Mouse (Mus musculus) testis, adult 2 months (tissue): ENCODE measurements around the gene Nxn. TPM values are rescaled to one million over a fixed set of nuclear protein-coding genes. Genes with fewer than 3 reads are reported as not detected.

Source experiments
- H3K27ac ChIP-seq: fragments of 200-500 bp; 2 replicates; pipeline ENCODE4 v1.5.1; 2012; ENCODE audit warnings: low read depth, low read length; ENCODE audit not compliant: control insufficient read depth, insufficient read depth
- H3K27me3 ChIP-seq: fragments of 200-500 bp; 2 replicates; pipeline ENCODE4 v1.6.1; 2012; ENCODE audit warnings: mild to moderate bottlenecking, low read length, moderate library complexity; ENCODE audit not compliant: control insufficient read depth, insufficient read depth
- H3K36me3 ChIP-seq: fragments of 200-500 bp; 2 replicates; pipeline ENCODE4 v1.6.1; 2012; ENCODE audit warnings: mild to moderate bottlenecking, low read length; ENCODE audit not compliant: control insufficient read depth, insufficient read depth
- H3K4me1 ChIP-seq: fragments of 200-500 bp; 2 replicates; pipeline ENCODE4 v1.6.1; 2012; ENCODE audit warnings: low read length; ENCODE audit not compliant: control insufficient read depth, insufficient read depth
- H3K4me3 ChIP-seq: fragments of 200-500 bp; 2 replicates; pipeline ENCODE4 v1.5.1; 2012; ENCODE audit warnings: low read depth, mild to moderate bottlenecking, low read length, moderate library complexity, mixed read lengths; ENCODE audit not compliant: control insufficient read depth
- CTCF ChIP-seq: fragments of 200-500 bp; IDR thresholded peaks from 2 replicates; pipeline ENCODE4 v1.5.1; 2012; ENCODE audit warnings: low read depth, mild to moderate bottlenecking, inconsistent platforms, low read length, moderate library complexity; ENCODE audit not compliant: control insufficient read depth, insufficient read depth, insufficient replicate concordance
- POLR2A ChIP-seq: fragments of 200-500 bp; IDR thresholded peaks from 2 replicates; pipeline ENCODE4 v1.6.1; 2012; ENCODE audit warnings: low read depth, mild to moderate bottlenecking, inconsistent platforms, low read length, moderate library complexity; ENCODE audit not compliant: control insufficient read depth
- polyA plus RNA-seq: library from polyadenylated mRNA; depleted of rRNA; stranded (reverse); fragments of >200 nt; gene quantifications from 2 replicates; pipeline ENCODE4 v1.2.3, GENCODE M21; 2012; rRNA removed

Nxn gene
- polyA plus RNA-seq = 83.2 and 84.0 TPM in 2 replicates

DNA sequence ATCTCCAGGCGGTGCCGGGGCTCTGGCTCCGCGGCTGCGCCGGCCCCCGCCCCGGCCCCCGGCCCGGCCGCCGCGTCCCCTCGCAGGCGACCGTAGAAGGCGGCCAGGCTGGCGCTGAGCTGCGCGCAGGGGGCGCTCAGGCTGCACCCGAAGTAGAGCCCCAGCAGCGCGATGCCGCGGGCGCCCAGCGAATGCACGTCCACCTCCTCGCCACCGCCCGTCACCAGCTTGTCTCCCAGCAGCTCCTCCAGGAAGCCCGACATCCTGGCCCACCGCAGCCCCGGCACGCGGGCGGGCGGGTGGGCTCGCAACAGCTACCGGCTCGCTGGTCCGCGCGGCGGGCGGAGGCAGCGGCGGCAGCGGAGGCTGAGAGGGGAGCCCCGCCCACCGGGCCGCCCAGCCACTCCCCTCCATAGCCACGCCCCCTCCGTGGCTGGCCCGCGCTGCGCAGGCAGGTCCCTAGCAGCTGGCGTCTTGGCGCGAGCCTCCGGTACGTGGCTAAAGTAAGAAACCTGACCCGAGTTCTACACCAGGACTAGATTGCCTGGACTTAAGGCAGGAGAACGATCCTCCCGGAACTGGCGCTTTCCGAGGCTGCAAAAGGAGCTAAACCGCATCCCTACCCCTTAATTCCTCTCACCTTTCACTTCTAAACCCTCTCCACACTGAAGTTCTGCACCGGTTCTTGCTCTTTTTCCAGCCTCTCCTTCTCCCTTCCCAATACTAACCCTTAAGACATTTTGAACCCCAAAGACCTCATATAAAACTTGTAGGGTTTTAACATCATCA, at the start of gene Nxn:
Nxn (minus strand) TSS at position 343 of the 789 bp plus-strand sequence.
- H3K27ac ChIP-seq = peak within 1 kb of the TSS; percentile 86
- H3K27me3 ChIP-seq = no peaks in the 10 kb centered on the region
- no peaks in the 10 kb centered on the region; the same call in 1 of the 2 replicates for H3K36me3 ChIP-seq

DNA sequence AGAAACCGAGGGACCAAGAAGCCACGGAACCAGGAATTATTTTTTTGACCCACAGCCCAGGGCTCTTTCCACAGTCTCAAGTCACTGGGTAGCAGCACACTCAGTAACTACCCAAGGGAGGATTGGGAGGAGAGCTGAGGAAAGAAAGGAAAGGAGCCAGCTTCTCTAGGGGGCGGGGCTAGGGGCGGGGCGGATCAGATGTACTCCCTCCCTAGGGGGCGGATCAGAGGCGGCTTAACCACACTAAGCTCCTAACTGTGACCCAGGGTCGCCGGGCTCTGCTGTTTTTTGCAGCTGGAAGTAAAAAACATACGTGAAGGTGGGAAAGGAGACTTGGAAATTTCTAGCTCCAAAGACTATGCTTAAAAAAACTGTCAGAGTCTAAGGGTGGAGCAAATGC, 47.3 kb upstream of the Nxn start:
- H3K4me3 ChIP-seq = no peak overlapping the region
- TF ChIP-seq POLR2A (no peak), CTCF (no peak)
- no peaks in the 10 kb centered on the region for H3K27me3 ChIP-seq
- no peaks in the 10 kb centered on the region for H3K36me3 ChIP-seq
- H3K27ac ChIP-seq = no peak overlapping the region
- peaks cover 7% of the 10 kb centered on the region for H3K4me1 ChIP-seq

More for the DNA sequence above, at the start of gene Nxn:
- TF ChIP-seq POLR2A (peak; percentile 48; the same call in 1 of the 2 replicates), CTCF (no peak)
- H3K4me1 ChIP-seq = peaks cover 5% of the 10 kb centered on the region
- peak within 1 kb of the TSS; percentile 91 for H3K4me3 ChIP-seq

GRCm38 (mm10) chr11:76445459-76445858, 46.5 kb upstream of the Nxn start:
- H3K4me1 ChIP-seq = peaks cover 7% of the 10 kb centered on the region
- H3K27me3 ChIP-seq = no peaks in the 10 kb centered on the region
- H3K27ac ChIP-seq = no peak overlapping the region
- no peaks in the 10 kb centered on the region for H3K36me3 ChIP-seq
- no peak overlapping the region for H3K4me3 ChIP-seq
- no peak for TF ChIP-seq POLR2A
- no peak for TF ChIP-seq CTCF

DNA sequence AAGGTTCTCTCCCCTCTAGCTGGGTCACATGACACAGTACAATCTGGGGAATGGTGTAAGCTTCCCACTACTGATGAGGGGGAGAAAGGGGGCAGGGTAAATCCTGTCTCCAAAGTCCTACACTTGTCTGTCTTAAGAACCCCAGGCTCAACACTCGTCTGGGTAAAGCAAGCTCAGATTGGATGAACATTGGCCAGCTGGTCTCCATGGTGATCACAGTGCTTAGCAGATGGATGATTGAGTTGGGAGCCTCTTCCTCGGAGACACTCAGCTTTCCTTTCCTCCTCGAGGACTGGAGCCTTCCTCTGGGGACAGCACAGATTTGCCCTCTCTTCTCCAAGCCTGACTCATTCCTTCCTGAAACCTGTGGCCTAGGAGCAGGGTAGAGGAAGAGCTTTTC, 40.7 kb upstream of the Nxn start:
- no peaks in the 10 kb centered on the region; the same call in 1 of the 2 replicates for H3K4me1 ChIP-seq
- no peaks in the 10 kb centered on the region for H3K27me3 ChIP-seq
- no peak overlapping the region for H3K4me3 ChIP-seq
- no peak overlapping the region for H3K27ac ChIP-seq
- H3K36me3 ChIP-seq = no peaks in the 10 kb centered on the region
- TF ChIP-seq CTCF (no peak), POLR2A (no peak)

DNA sequence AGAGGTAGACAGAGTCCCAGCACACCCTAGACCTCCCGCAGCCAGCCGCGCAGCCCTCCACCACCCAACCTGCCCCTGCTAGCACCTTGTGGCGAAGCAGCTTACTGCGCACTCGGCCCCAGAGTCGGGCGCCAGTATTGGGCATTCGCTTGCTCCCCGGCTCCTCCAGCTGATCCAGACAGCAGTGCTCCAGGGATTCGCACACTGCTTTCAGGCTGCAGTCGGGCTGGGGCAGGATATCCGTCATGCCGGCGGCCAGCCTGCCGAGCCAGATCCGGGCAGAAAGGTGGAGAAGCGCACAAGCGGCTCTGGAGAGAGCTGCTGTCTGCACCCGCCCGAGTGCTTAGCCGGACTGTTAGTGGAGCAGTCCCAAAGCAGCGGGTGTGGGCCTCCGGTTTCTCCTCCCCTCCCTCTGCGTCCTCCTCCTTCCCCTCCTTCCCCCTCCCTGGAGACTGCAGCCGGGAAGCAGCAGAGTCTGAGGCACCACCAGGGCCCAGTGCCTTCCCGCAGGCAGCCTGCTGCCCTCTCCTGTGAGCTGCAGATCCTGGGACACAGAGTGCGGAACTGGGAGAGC, 38.0 kb upstream of the Nxn start:
- peak overlapping the region; percentile 11 for H3K4me3 ChIP-seq
- H3K36me3 ChIP-seq = no peaks in the 10 kb centered on the region
- no peaks in the 10 kb centered on the region; the same call in 1 of the 2 replicates for H3K4me1 ChIP-seq
- TF ChIP-seq CTCF (no peak), POLR2A (no peak)
- no peaks in the 10 kb centered on the region for H3K27me3 ChIP-seq
- H3K27ac ChIP-seq = no peak overlapping the region

- no peaks in the 10 kb centered on the region; the same call in 1 of the 2 replicates for H3K4me1 ChIP-seq
- H3K27ac ChIP-seq = no peak overlapping the region
- H3K27me3 ChIP-seq = no peaks in the 10 kb centered on the region
- TF ChIP-seq POLR2A (no peak), CTCF (no peak)
- H3K4me3 ChIP-seq = no peak overlapping the region
- no peaks in the 10 kb centered on the region for H3K36me3 ChIP-seq
These were observed 37.1 kb upstream of the Nxn start for GRCm38 (mm10) chr11:76436009-76436408.

DNA sequence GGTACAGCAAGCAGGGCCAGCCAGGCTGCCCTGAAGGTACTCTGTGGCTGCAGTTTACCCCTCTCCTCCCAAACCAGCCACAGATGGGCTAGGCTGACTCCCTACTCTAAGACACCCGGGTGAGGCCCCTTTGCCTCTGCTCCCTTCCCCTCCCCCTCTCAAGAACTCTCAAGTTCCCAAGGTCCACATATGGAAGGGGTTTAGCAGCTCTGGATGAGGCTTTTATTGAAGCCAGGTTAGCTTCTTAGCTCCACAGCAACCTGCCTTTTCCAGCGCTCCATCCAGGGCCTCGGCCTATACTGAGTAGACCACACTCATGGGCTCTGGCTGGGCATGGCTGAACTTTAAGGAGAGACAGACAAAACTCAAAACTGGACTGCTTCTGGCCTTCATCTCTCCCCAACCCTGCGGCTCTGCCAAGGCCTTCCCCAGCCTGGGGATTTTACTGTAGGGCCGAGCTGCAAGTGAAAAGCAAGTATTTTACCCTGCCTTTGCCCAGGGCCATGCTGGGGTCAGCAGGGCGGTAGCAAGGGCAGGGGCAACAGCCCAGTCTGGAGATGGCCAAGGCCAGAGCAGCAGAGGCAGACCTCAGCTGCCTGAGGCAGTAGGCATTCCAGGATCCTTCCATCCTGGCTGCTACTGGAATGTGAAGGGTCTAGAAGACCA, 31.2 kb upstream of the Nxn start:
- Histone ChIP-seq H3K27ac (no peak overlapping the region), H3K4me3 (no peak overlapping the region), H3K27me3 (no peaks in the 10 kb centered on the region), H3K36me3 (no peaks in the 10 kb centered on the region), H3K4me1 (no peaks in the 10 kb centered on the region)
- TF ChIP-seq CTCF = no peak
- no peak for TF ChIP-seq POLR2A
